Mouse (Mus musculus) liver, embryonic 14.5 days (tissue): ENCODE results near the gene Snx21.

ENCODE experiments used
- CTCF ChIP-seq: IDR thresholded peaks from 2 replicates; pipeline ENCODE4 v1.5.1; 2016; ENCODE audit warnings: antibody characterized with exemption, low read depth, control low read depth
- EP300 ChIP-seq: IDR thresholded peaks from 2 replicates; pipeline ENCODE4 v1.6.1; 2016; ENCODE audit warnings: antibody characterized with exemption, low read depth

DNA sequence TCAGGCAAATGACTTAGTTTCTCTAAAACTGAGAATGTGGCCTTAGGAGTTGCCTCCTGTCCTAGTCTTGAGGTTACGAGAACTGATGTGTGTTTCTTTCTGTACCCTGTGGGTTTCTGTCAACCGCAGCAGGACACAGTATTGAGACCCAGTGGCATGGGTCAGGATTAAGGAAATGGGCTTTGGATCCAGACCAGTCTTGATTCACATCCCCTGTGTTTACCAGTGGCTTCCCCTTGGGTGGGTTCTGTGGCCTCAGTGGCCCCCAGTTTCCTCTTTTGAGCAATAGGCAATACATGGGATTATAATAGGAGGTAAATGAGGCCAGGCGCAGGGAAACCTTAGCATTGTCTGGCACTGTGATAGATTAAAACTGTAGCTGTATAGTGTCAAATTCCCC lies 1.4 kb downstream of the Snx21 start:
- TF ChIP-seq EP300 (no peak), CTCF (no peak)
